Mouse (Mus musculus): ENCODE data around the gene Dazap1.

GRCm38 (mm10) chr10:80244791-80245399 lies 16.4 kb upstream of the Dazap1 start:
- TF ChIP-seq POLR2A (IDR thresholded peaks at IDR 0.05; ENCODE audit: borderline replicate concordance, low read depth, low read length) = no peak
- peak; percentile 20; the same call in 1 of the 2 replicates for TF ChIP-seq CTCF (IDR thresholded peaks at IDR 0.05; ENCODE audit: low read depth, low read length)

Data from bone marrow macrophage, adult 2 months (primary cell).